Mouse (Mus musculus): ENCODE measurements around the gene Col16a1.

DNA sequence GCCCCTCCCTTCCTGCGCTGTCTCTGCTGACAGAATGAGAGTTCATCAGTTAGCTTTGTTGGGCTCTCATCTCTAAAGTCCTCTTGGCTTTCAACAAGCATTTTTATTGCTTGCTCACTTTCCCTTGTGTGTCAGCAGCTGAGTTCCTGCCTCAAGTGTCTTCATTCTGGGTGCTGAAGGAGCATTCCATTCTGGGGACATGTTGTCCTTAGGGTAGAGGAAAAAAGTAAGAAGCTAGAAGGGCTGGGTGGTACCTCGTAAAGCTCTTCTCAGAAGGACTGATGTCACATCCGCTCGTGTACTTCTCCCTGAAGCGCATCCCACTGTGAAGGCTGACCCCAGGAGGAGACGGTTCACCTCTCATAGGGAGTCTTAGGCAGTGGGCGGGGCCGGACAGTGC lies 73.9 kb downstream of the Col16a1 start:
- TF ChIP-seq POLR2A (IDR thresholded peaks at IDR 0.05; ENCODE audit: low read depth, low read length) (no peak), CTCF (IDR thresholded peaks at IDR 0.05; ENCODE audit: borderline replicate concordance, insufficient read depth, low read length) (no peak)

All from embryonic fibroblast, embryonic 13.5 days (primary cell).